Mouse (Mus musculus): ENCODE data around the gene Rpa2.
A peak's percentile ranks its signal among the peaks of the same experiment; 100 is the strongest.

GRCm38 (mm10) chr4:132732148-132732684 is 35.9 kb upstream of the Rpa2 start, which contains the start of gene Xkr8:
- TF ChIP-seq CTCF (IDR thresholded peaks at IDR 0.05; ENCODE audit: borderline replicate concordance, control insufficient read depth, extremely low read depth, insufficient read depth, low read length, poor library complexity), result no peak
- TF ChIP-seq POLR2A (IDR thresholded peaks at IDR 0.05; ENCODE audit: control insufficient read depth, extremely low read depth, insufficient read depth, low read length, poor library complexity), result 0 out of 2 replicates have a peak, but pooled peaks have one; percentile 21
